Mouse (Mus musculus) kidney, adult 2 months (tissue): ENCODE measurements around the gene Kcnq1. TPM values are rescaled to one million over a fixed set of nuclear protein-coding genes. Genes with fewer than 3 reads are reported as not detected.
A peak's percentile ranks its signal among the peaks of the same experiment; 100 is the strongest.

Source experiments
- DNase-seq: peaks from one replicate; pipeline ENCODE4 v3.0.0; 2021
- H3K27ac ChIP-seq: fragments of 200-500 bp; 2 replicates; pipeline ENCODE4 v1.5.1; 2012; ENCODE audit warnings: low read depth, low read length, control low read depth, inconsistent platforms; ENCODE audit not compliant: insufficient read depth
- H3K27me3 ChIP-seq: fragments of 200-500 bp; replicated peaks from 2 replicates; pipeline ENCODE4 v1.6.1; 2012; ENCODE audit warnings: mild to moderate bottlenecking, moderate library complexity, low read length, inconsistent platforms; ENCODE audit not compliant: control insufficient read depth, insufficient read depth
- H3K36me3 ChIP-seq: fragments of 200-500 bp; 2 replicates; pipeline ENCODE4 v1.6.1; 2012; ENCODE audit warnings: mild to moderate bottlenecking, moderate library complexity, low read length, inconsistent platforms; ENCODE audit not compliant: control insufficient read depth, insufficient read depth
- H3K4me1 ChIP-seq: fragments of 200-500 bp; 2 replicates; pipeline ENCODE4 v1.6.1; 2011; ENCODE audit warnings: low read length; ENCODE audit not compliant: control insufficient read depth, insufficient read depth
- H3K4me3 ChIP-seq: fragments of 200-500 bp; 2 replicates; pipeline ENCODE4 v1.5.1; 2011; ENCODE audit warnings: mild to moderate bottlenecking, low read depth, low read length, control low read depth; ENCODE audit not compliant: insufficient read depth
- CTCF ChIP-seq: fragments of 200-500 bp; conservative IDR thresholded peaks from 2 replicates; pipeline ENCODE4 v1.5.1; 2011; ENCODE audit warnings: low read depth, mild to moderate bottlenecking, control low read depth, low read length, moderate library complexity, mixed read lengths; ENCODE audit not compliant: insufficient read depth, insufficient read length
- POLR2A ChIP-seq: fragments of 200-500 bp; IDR thresholded peaks from one replicate; pipeline ENCODE4 v1.6.1; 2011; ENCODE audit warnings: low read depth, low read length, control low read depth
- WGBS: fragments of 180-500 bp; shearing (Covaris S2); methylation state at CpG from one replicate; pipeline ENCODE4 v1.1.7; 2018; 5-methylcytosine and 5-hydroxymethylcytosine counted together
- polyA plus RNA-seq: library from polyadenylated mRNA; depleted of rRNA; stranded (reverse); fragments of >200 nt; gene quantifications from 2 replicates; pipeline ENCODE4 v1.2.3, GENCODE M21; 2012

The Kcnq1 gene
- polyA plus RNA-seq, 1 experiment: 24.0 TPM

DNA sequence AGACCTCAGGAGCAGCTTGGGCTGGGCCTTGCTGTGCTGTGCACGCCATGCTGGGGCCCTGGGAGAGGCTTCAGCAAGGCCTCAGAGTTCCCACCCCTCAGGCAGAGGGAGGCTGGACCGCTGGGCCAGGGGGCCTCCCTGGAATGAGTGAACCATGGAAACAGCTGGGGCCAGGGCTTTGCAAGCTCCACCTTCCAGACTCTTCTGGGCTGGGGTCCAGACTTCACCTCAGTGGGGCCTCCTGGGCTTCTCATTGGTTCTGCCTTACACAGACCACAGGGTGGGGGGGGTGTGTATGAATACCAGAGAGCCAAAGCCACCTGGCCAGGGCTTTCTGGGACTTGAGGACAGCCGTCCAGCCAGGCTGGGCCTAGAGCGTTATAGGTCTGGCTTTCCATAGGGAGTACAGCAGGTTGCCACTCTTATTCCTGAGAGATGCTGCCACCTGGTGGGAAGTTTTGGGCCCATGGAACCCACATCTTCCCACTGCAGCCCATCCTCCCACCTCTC, 19.0 kb upstream of the Kcnq1 start:
- 62% methylated on average over 4 of the region's 4 CpGs for WGBS
- no peak overlapping the region for H3K27ac ChIP-seq
- H3K36me3 ChIP-seq: no peaks in the 10 kb centered on the region
- TF ChIP-seq POLR2A (no peak), CTCF (peak; percentile 67)
- H3K27me3 ChIP-seq: no peaks in the 10 kb centered on the region
- peak; percentile 61 for DNase-seq
- no peaks in the 10 kb centered on the region for H3K4me1 ChIP-seq
- no peak overlapping the region for H3K4me3 ChIP-seq

DNA sequence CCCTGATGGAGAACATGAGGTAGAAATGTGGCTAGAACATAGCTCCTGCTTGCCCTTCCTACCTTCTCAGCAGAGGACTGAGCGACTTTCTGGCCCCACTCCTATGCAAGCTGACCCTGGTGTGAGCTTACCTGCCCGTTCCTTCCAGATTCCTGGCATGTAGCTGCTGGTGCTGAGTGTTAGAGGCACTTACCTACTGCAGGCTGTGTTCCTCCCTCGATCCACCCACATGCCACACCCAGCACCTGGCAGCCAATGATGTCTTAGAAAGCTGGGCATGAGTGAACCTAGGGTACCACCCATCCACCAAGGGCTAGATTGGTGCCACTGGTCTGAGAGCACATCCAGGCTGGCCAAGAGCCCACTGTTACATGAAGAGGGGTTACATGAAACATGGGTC, 12.3 kb upstream of the Kcnq1 start:
- H3K4me1 ChIP-seq: no peaks in the 10 kb centered on the region
- WGBS: 79% methylated on average over 3 of the region's 3 CpGs
- H3K4me3 ChIP-seq: no peak overlapping the region
- DNase-seq: no peak
- no peaks in the 10 kb centered on the region for H3K36me3 ChIP-seq
- TF ChIP-seq CTCF (no peak), POLR2A (no peak)
- no peaks in the 10 kb centered on the region for H3K27me3 ChIP-seq
- no peak overlapping the region for H3K27ac ChIP-seq

DNA sequence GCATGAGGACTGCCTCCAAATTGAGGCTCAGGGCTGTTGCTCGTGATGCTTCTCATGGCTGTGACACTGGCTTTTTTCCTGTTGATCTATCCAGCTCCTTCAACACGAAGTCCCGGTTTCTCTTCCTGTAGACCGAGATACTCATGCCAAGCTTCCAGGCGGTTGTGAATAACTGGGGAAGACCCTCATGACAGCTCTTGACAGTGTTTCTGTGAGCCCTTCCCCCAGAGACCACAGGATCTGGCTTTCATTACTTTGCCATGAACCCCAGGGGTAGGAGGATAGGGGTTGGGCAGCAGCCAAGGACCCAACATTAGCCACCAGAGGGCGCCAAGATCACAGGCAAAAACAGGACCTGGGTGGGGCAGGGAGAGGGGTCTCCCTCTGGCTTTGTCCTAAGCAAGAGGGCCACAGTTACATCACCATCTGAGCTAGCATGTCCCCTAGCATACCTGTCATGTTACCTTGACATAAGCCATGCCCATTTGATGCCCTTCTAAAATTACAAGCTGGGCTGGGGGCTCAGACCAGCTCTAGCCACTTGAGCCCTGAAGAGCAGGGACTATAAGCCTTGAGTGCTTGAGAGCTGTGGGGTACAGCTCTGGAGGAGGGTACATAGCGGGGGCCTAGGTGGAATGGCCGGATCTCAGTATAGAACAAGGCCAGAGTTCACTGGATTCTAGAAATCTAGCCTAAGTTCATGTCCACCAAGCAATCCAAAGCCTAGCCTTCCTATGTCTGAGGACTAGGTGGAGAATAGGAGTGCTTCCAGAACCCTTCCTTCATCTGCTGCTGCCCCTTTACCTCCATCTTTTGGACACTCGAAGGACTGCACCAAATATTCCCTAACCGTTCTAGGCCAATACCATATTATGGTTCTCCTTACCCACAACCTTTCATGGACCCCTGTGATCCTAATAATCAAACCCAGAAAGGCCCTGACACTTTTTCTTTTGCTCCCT, 11.3 kb upstream of the Kcnq1 start, which contains the start of gene Trpm5:
Gene Trpm5 (minus strand): TSS at position 51 of the 962 bp plus-strand sequence.
- H3K4me1 ChIP-seq: no peaks in the 10 kb centered on the region
- H3K4me3 ChIP-seq: no peak within 1 kb of the TSS
- no peak for TF ChIP-seq POLR2A
- TF ChIP-seq CTCF: peak; percentile 81
- WGBS: 51% methylated on average over 10 of the region's 10 CpGs
- DNase-seq: peak; percentile 55
- no peak within 1 kb of the TSS for H3K27ac ChIP-seq
- H3K36me3 ChIP-seq: no peaks in the 10 kb centered on the region
- H3K27me3 ChIP-seq: no peaks in the 10 kb centered on the region

DNA sequence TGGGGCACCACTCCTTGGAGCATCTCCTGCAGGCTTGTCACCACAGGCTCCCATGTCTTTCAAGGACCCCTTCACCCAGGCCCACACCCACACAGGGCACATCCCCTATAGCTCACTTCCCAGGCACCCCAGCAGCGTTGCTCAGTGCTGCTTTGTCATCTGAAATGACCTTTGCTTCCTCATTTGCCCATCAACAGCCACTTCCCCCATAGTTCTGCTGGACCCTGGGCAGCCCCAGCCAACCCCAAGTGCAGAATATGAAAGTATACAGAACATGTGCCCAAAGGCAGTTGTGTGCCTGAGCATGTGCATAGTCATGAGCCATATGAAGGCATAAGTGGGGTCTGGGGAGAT, 10.6 kb upstream of the Kcnq1 start:
- Histone ChIP-seq H3K4me3 (no peak overlapping the region), H3K27ac (no peak overlapping the region), H3K4me1 (no peaks in the 10 kb centered on the region), H3K36me3 (no peaks in the 10 kb centered on the region), H3K27me3 (no peaks in the 10 kb centered on the region)
- TF ChIP-seq CTCF (no peak), POLR2A (no peak)
- DNase-seq: no peak
- 58% methylated on average over 1 of the region's 1 CpGs for WGBS

DNA sequence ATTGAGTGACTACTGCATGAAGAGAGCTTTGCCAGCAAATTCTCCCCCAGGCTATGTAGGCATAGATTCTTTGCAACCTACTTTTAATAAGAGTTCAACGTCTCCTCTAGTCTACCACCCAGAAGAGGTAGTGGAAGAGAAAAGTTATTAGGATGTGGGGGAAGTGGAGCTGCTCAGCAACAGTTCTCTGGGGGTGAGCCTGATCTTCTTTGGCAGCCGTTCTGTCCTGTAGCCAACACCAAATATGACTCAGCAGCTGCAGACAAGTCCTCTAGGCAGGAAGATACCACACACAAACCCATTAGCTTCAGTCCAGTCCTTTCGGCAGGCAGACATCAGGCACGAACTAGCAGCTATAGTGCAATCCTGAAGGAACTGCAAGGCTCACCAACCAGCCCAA, 5.4 kb upstream of the Kcnq1 start:
- TF ChIP-seq POLR2A (no peak), CTCF (no peak)
- Histone ChIP-seq H3K36me3 (no peaks in the 10 kb centered on the region), H3K27ac (no peak overlapping the region), H3K27me3 (no peaks in the 10 kb centered on the region), H3K4me3 (no peak overlapping the region), H3K4me1 (peaks cover 3% of the 10 kb centered on the region; the same call in 1 of the 2 replicates)
- WGBS: 52% methylated on average over 4 of the region's 4 CpGs
- DNase-seq: no peak

DNA sequence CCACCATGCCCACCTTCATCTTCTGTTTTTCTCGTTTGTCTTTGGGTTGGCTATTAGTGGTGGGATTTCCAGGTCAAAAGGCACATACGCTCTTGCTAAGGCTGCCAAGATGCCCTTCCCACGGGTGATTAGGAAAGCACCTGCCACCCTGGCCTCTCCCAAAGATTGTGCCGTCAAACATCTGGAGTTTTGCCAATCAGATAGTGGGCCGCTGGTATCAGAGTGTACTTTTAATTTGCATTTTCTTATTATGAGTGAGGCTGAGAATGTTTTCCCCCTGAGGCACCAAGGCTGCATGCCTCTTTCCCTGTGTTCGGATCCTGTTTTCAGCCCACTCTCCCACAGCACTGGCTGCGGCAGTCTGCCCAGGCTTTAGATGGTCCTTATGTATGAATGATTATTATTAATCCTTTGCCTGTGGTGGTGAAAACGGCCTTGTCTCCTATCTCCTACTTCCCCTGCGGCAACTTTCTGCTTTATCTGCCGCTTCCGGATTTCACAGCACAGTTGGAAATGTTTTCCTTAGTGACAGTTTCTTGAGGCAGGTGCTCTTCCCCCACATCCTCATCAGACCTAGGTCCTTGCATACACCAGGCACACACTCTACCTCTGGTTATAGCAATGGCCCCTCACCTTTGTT, 784 bp upstream of the Kcnq1 start:
- DNase-seq: peak; percentile 72
- Histone ChIP-seq H3K27me3 (no peaks in the 10 kb centered on the region), H3K4me1 (peaks cover 7% of the 10 kb centered on the region), H3K36me3 (no peaks in the 10 kb centered on the region), H3K27ac (no peak overlapping the region), H3K4me3 (no peak overlapping the region)
- TF ChIP-seq CTCF: no peak
- TF ChIP-seq POLR2A: no peak
- WGBS: 64% methylated on average over 11 of the region's 11 CpGs

DNA sequence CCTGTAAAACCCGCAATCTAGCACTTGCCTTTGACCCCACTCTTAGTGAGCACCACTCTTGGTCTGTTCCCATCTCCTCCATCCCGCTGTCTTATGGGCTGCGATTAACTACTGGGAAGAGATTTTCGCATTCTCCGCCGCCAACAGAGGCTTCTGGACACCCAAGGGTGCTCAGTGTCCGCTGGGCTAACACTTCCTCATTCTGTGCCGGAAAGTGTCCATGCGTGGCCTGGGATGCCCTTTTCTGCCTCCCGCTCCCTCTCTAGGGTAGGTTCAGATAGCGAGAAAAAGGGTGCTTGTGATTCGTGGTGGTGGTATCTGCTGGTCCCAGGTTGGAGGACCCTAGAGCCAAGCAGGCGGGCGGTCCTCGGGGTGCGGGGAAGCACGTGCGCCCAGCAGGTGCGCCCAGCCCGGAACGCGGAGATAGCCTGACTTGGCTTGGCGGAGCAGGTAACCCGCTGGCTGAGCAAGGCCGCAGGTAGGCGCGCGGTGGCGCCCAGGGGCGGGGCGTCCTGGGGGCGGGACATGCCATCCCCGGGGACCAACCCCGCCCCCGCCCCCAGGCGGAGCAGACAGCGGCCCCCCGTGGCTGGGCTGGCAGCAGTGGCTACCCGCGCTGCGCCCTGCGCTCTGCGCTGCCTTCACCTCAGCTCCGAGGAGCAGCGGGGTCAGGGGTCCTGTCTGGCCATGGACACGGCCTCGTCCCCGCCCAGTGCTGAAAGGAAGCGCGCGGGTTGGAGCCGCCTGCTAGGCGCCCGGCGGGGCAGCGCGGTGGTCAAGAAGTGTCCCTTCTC, 707 bp downstream of the Kcnq1 start:
- 11% methylated on average over 57 of the region's 57 CpGs for WGBS
- Histone ChIP-seq H3K27me3 (no peaks in the 10 kb centered on the region), H3K36me3 (no peaks in the 10 kb centered on the region), H3K4me3 (peak overlapping the region; percentile 51), H3K27ac (peak overlapping the region; percentile 75; the same call in 1 of the 2 replicates), H3K4me1 (peaks cover 7% of the 10 kb centered on the region)
- DNase-seq: peak; percentile 82
- TF ChIP-seq POLR2A: peak; percentile 13
- no peak for TF ChIP-seq CTCF
